Mouse (Mus musculus) brain, embryonic 14.5 days (tissue): ENCODE data around the gene Depp1.
"Not testable (repeated sequence)": the region's sequence is repeated elsewhere in the genome, so short reads cannot be mapped to it uniquely, and the experiment has no call there.

ENCODE experiments used
- CTCF ChIP-seq: fragments of 200-500 bp; IDR thresholded peaks from 2 replicates; pipeline ENCODE4 v1.5.1; 2012; ENCODE audit warnings: inconsistent platforms, mild to moderate bottlenecking, moderate library complexity, borderline replicate concordance; ENCODE audit not compliant: insufficient read depth, insufficient read length; ENCODE audit errors: extremely low read depth
- POLR2A ChIP-seq: fragments of 200-500 bp; IDR thresholded peaks from 2 replicates; pipeline ENCODE4 v1.6.1; 2012; ENCODE audit warnings: mild to moderate bottlenecking, inconsistent platforms, borderline replicate concordance; ENCODE audit not compliant: poor library complexity, insufficient read depth, insufficient read length, severe bottlenecking; ENCODE audit errors: extremely low read depth

- not testable (repeated sequence) for TF ChIP-seq CTCF, POLR2A
Observed at GRCm38 (mm10) chr6:116626417-116626816, 24.0 kb upstream of the Depp1 start.
